In genomic region chr2:62307477-62307876, GRCm38 (mm10) we compare ENCODE assay signal across 20 mouse cellular contexts.
"Had no signal": no experiment of that assay in that cellular context is flagged by ENCODE, and none has a peak within 500 bp of the region (broad histone marks: within the 10 kb centered on the region; RNA-seq: fewer than 3 reads in every experiment).

No protein-coding gene starts in this region.

- H3K9me3 ChIP-seq: limb, embryonic 10.5 days; limb, embryonic 13.5 days; liver, embryonic 12.5 days; liver, embryonic 15.5 days; lung, embryonic 15.5 days; megakaryocyte, embryonic 14.5 days; midbrain, embryonic 10.5 days; midbrain, embryonic 13.5 days; neural tube, embryonic 13.5 days had no signal

- H3K27ac ChIP-seq: limb, embryonic 10.5 days; limb, embryonic 13.5 days; liver, embryonic 12.5 days; liver, embryonic 15.5 days; lung, embryonic 15.5 days; midbrain, embryonic 10.5 days; midbrain, embryonic 13.5 days; neural tube, embryonic 13.5 days had no signal

- DNase-seq: kidney, adult 9 months; kidney, postnatal 14 days; kidney, postnatal 4 days; layer of hippocampus, postnatal 36 days; liver; lung, adult 18-20 months; lung, postnatal 10 days; lung, postnatal 36 days; thymus, postnatal 25 days had no signal

- H3K9ac ChIP-seq: limb, embryonic 13.5 days; liver, embryonic 12.5 days; liver, embryonic 15.5 days; lung, embryonic 15.5 days; midbrain, embryonic 13.5 days; neural tube, embryonic 13.5 days had no signal

- H3K4me3 ChIP-seq: limb, embryonic 10.5 days; limb, embryonic 13.5 days; liver, embryonic 12.5 days; liver, embryonic 15.5 days; lung, embryonic 15.5 days; megakaryocyte, embryonic 14.5 days; midbrain, embryonic 10.5 days; midbrain, embryonic 13.5 days; myocyte; neural tube, embryonic 13.5 days had no signal

- ATAC-seq: liver, embryonic 12.5 days; midbrain, embryonic 13.5 days; midbrain, embryonic 16.5 days had no signal

- H3K36me3 ChIP-seq: limb, embryonic 10.5 days; limb, embryonic 13.5 days; liver, embryonic 12.5 days; liver, embryonic 15.5 days; lung, embryonic 15.5 days; midbrain, embryonic 10.5 days; midbrain, embryonic 13.5 days; neural tube, embryonic 13.5 days had no signal

- H3K4me2 ChIP-seq: limb, embryonic 13.5 days; liver, embryonic 12.5 days; liver, embryonic 15.5 days; lung, embryonic 15.5 days; midbrain, embryonic 13.5 days; neural tube, embryonic 13.5 days had no signal

- H3K27me3 ChIP-seq: limb, embryonic 13.5 days; liver, embryonic 12.5 days; liver, embryonic 15.5 days; lung, embryonic 15.5 days; megakaryocyte, embryonic 14.5 days; midbrain, embryonic 13.5 days; neural tube, embryonic 13.5 days had no signal

- H3K4me1 ChIP-seq: limb, embryonic 10.5 days; limb, embryonic 13.5 days; liver, embryonic 12.5 days; liver, embryonic 15.5 days; lung, embryonic 15.5 days; megakaryocyte, embryonic 14.5 days; midbrain, embryonic 10.5 days; midbrain, embryonic 13.5 days; neural tube, embryonic 13.5 days had no signal
